Mouse (Mus musculus) brain, embryonic 14.5 days (tissue): ENCODE results near the gene Cox19.

Experiments used
- CTCF ChIP-seq: fragments of 200-500 bp; IDR thresholded peaks from 2 replicates; pipeline ENCODE4 v1.5.1; 2012; ENCODE audit warnings: inconsistent platforms, mild to moderate bottlenecking, moderate library complexity, borderline replicate concordance; ENCODE audit not compliant: insufficient read depth, insufficient read length; ENCODE audit errors: extremely low read depth
- POLR2A ChIP-seq: fragments of 200-500 bp; IDR thresholded peaks from 2 replicates; pipeline ENCODE4 v1.6.1; 2012; ENCODE audit warnings: mild to moderate bottlenecking, inconsistent platforms, borderline replicate concordance; ENCODE audit not compliant: poor library complexity, insufficient read depth, insufficient read length, severe bottlenecking; ENCODE audit errors: extremely low read depth

DNA sequence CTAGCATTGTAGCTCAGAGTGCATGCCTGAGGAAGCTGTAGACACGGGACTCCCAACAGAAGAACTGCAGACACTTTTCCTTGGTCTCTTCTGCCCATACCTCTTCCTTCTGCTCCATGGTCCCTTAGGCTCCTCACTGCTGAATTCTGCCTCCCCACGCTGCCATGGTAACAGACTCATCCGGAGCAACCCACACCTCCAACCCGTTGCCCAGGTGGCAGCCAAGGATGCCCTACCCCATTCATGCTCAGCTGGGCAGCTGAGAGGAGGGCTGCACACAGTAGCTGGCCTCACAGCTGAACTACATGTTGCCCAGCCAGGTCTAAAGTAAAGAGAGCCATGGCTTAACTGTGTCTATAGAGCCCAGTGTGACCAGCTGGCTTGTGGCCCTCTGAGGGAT is 62.6 kb downstream of the Cox19 start:
- TF ChIP-seq CTCF (no peak), POLR2A (no peak)
